Mouse (Mus musculus) intestine, embryonic 16.5 days (tissue): ENCODE measurements at regions not wholly inside any gene's neighbourhood (a gene's known extent, or its start where the extent isn't known, plus 50 kb on each side); places are given as distances from the start of the nearest gene placed in this dataset.
A peak's percentile ranks its signal among the peaks of the same experiment; 100 is the strongest.

Experiments
- ATAC-seq: fragments of 200-750 bp; cut with Nextera tagmentation; 2 replicates; pipeline ENCODE4 v1.8.0; 2017; ENCODE audit warnings: moderate TSS enrichment, moderate library complexity
- H3K27ac ChIP-seq: fragments of 300-500 bp; sonication (generic); 2 replicates; pipeline ENCODE4 v1.5.1; 2014; ENCODE audit warnings: mild to moderate bottlenecking, low read length
- H3K27me3 ChIP-seq: fragments of 300-500 bp; sonication (generic); replicated peaks from 2 replicates; pipeline ENCODE4 v1.6.1; 2014; ENCODE audit warnings: low read length, control low read depth, mixed read lengths; ENCODE audit not compliant: control insufficient read depth, insufficient read depth
- H3K36me3 ChIP-seq: fragments of 300-500 bp; sonication (generic); 2 replicates; pipeline ENCODE4 v1.6.1; 2014; ENCODE audit warnings: low read length, control low read depth; ENCODE audit not compliant: control insufficient read depth, insufficient read depth
- H3K4me1 ChIP-seq: fragments of 300-500 bp; sonication (generic); 2 replicates; pipeline ENCODE4 v1.6.1; 2014; ENCODE audit warnings: low read length, control low read depth, mixed read lengths; ENCODE audit not compliant: control insufficient read depth, insufficient read depth
- H3K4me2 ChIP-seq: fragments of 300-500 bp; sonication (generic); 2 replicates; pipeline ENCODE4 v1.6.1; 2014; ENCODE audit warnings: low read depth, low read length, control low read depth
- H3K4me3 ChIP-seq: fragments of 300-500 bp; sonication (generic); 2 replicates; pipeline ENCODE4 v1.5.1; 2014; ENCODE audit warnings: mild to moderate bottlenecking, low read length
- H3K9ac ChIP-seq: fragments of 300-500 bp; sonication (generic); 2 replicates; pipeline ENCODE4 v1.6.1; 2014; ENCODE audit warnings: low read depth, low read length
- H3K9me3 ChIP-seq: fragments of 300-500 bp; sonication (generic); 2 replicates; pipeline ENCODE4 v1.6.1; 2016; ENCODE audit warnings: low read length, control low read depth; ENCODE audit not compliant: control insufficient read depth
- WGBS: fragments of 180-500 bp; shearing (Covaris S2); extraction: QIAGEN DNeasy Blood & Tissue Kit; methylation state at CpG from one replicate; pipeline ENCODE4 v1.1.7; 2014; 5-methylcytosine and 5-hydroxymethylcytosine counted together

DNA sequence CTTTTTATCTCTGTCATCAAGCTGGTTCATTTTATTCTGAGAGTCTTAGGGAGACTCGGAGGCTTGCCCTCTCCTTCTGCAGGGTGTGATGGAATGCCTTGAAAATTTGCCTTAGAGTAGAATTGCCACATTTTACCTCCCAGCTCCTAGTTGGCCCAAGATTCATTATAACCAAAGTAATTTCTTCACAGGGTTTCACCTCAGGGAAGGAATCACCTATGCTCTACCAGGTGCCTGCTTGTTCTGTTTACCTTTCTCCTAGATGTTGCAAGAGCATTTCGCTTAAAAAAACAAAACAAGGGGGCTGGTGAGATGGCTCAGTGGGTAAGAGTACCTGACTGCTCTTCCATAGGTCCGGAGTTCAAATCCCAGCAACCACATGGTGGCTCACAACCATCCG is 134.8 kb downstream of the Plk2 start:
- 91% methylated on average over 4 of the region's 4 CpGs for WGBS
- Histone ChIP-seq H3K4me1 (no peaks in the 10 kb centered on the region), H3K9ac (no peak overlapping the region), H3K27ac (no peak overlapping the region), H3K4me3 (no peak overlapping the region), H3K9me3 (no peaks in the 10 kb centered on the region), H3K4me2 (no peak overlapping the region), H3K36me3 (no peaks in the 10 kb centered on the region), H3K27me3 (no peaks in the 10 kb centered on the region)
- ATAC-seq = no peak

DNA sequence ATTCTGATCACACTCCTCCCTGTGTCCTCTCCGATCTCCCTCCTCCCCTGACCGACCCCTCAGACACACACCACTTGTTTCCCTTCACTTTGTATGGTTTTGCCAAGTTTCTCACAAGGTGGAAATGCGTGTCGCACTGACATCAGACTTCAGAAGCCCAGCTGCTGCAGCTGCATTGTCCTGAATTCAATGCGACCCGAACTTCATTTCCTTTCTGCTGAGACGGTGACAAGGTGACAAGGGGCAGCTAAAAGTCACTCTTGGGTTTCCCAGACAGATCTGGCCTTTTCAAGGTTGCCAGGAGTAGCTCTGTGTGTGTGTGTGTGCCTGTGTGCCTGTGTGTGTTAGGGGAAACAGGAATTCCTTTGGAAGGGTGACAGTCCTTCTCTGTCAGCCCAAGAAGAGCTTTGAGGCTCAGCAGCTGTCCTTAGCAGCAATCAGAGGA is 139.5 kb downstream of the Plk2 start:
- Histone ChIP-seq H3K4me1 (no peaks in the 10 kb centered on the region), H3K9ac (no peak overlapping the region), H3K9me3 (no peaks in the 10 kb centered on the region), H3K27me3 (no peaks in the 10 kb centered on the region), H3K27ac (no peak overlapping the region), H3K36me3 (no peaks in the 10 kb centered on the region), H3K4me3 (no peak overlapping the region), H3K4me2 (no peak overlapping the region)
- no peak for ATAC-seq
- 39% methylated on average over 7 of the region's 7 CpGs for WGBS

DNA sequence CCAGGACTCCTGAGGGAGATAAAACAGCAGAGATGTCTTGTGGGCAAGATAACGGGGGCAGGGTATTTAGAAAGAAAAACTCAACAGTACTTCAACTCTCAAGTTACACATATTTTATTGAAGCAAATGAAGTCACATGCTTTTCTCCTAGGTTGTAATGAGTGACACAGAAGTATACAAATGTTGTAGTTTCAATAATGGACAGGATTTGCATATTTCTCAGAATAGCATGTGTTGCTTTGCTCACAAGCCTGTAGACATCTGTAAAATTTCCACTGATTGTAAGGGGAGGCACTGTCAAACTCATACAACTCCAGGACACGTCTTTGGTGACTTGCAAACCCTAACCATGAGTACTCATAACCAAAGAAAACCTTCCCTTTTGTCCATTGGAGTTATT is 140.9 kb downstream of the Plk2 start:
- WGBS = 78% methylated on average over 2 of the region's 2 CpGs
- Histone ChIP-seq H3K4me3 (no peak overlapping the region), H3K9me3 (no peaks in the 10 kb centered on the region), H3K9ac (no peak overlapping the region), H3K4me1 (no peaks in the 10 kb centered on the region), H3K4me2 (no peak overlapping the region), H3K27me3 (no peaks in the 10 kb centered on the region), H3K27ac (no peak overlapping the region), H3K36me3 (no peaks in the 10 kb centered on the region)
- ATAC-seq = no peak

DNA sequence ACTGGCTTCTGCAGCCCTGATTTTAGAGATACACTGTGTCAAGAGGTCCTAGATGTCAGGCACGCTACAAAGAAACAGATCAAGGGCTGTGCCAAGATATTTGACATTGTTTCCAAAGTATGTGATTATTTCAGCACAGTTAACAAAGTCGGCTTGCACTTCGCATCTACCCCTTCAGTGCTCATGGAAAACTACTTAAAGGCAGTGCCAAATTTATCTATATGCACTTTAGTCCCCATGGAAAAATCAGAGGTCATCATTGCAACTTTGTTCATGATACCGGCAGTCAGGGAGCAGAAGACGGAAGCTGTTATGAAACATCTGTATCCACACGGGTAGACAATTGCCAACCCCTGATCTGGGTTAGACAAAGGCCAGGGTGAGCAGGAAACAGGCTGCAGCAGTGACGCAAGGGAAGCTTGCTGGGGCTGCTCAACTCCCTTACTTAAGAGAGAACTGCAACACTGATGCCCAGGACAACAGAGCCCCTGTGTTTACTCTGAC is 143.2 kb downstream of the Plk2 start:
- H3K9me3 ChIP-seq = no peaks in the 10 kb centered on the region
- H3K4me2 ChIP-seq = no peak overlapping the region
- no peak overlapping the region for H3K4me3 ChIP-seq
- no peak overlapping the region for H3K9ac ChIP-seq
- no peak overlapping the region for H3K27ac ChIP-seq
- 48% methylated on average over 7 of the region's 7 CpGs for WGBS
- no peaks in the 10 kb centered on the region for H3K27me3 ChIP-seq
- no peaks in the 10 kb centered on the region for H3K36me3 ChIP-seq
- ATAC-seq = peak; percentile 70
- H3K4me1 ChIP-seq = no peaks in the 10 kb centered on the region

DNA sequence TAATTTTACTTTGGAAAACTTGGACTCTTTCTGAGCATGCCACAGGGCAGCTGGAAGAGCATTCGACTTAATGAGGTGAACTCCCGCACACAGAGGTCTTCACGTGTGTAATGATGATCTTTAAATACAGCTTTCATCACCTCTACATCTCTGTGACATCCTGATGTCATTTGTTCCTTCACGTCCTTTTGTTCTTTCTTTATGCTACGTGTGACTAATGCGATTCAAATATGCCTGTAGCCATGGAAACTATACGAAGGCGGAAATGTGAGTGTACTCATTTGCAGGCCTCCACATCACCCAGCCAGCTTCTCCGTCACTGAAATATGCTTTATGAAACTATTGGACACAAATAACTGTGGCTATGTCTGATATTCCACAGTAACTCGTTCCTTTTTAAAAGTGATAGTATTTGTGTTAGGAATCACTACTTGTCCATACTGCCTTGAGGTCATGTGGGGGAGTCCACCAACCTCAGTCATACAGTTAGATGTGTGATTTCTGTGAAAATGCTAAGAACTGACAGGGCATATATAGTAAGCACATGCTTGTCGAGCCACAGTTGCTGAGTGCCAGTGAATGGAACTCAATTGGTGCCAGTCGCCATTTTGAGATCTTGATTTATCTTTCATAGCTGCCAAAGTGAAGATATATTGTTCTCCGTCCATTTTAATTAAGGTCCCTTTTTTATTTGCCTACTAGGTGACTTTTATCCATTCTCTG is 145.9 kb downstream of the Plk2 start:
- no peaks in the 10 kb centered on the region for H3K36me3 ChIP-seq
- no peak overlapping the region for H3K9ac ChIP-seq
- H3K9me3 ChIP-seq = no peaks in the 10 kb centered on the region
- no peak for ATAC-seq
- WGBS = 82% methylated on average over 13 of the region's 13 CpGs
- H3K4me3 ChIP-seq = no peak overlapping the region
- H3K4me1 ChIP-seq = no peaks in the 10 kb centered on the region
- no peak overlapping the region for H3K4me2 ChIP-seq
- H3K27ac ChIP-seq = no peak overlapping the region
- H3K27me3 ChIP-seq = no peaks in the 10 kb centered on the region

DNA sequence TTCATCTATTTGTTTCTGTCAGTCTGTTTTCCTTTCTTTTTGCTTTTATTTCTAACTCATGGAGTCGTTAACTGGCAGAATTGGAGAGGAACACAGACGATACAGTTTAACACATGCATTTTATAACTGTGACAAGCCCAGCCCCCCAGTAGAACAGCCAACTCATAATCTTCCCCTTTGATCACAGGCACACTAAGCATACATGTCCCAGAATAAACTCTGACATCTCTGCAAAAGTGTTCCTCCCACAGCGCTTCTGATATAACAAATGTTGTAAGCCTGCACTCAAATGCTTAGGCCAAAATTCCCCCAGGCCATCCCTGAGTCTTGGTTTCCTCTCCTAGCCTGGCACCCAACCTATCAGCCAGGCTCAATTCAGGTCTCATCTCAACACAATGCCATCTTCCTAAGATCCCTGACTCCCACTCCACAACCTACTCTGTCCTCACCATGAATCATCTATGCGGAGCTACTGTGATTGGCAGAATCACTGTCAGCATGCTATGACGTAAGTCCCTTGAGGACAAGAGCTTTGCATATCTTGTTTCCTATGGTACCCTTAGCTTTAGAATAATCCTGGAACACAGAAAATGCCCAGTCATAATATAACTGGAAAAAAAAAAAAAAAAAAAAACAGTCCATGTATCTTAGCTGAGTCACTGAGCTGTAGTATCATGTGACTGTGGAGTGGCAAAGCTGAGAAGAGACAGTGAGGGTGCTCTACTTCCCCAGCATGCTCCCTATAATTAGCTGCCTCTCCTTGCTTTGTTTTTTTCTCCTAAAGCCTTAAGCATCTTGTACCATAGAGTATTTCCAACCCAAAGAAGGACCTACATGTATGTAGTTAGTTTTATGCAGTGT is 146.7 kb downstream of the Plk2 start:
- Histone ChIP-seq H3K27ac (no peak overlapping the region), H3K4me1 (no peaks in the 10 kb centered on the region), H3K4me2 (no peak overlapping the region), H3K9ac (no peak overlapping the region), H3K4me3 (no peak overlapping the region), H3K9me3 (no peaks in the 10 kb centered on the region), H3K36me3 (no peaks in the 10 kb centered on the region), H3K27me3 (no peaks in the 10 kb centered on the region)
- 82% methylated on average over 5 of the region's 5 CpGs for WGBS
- no peak for ATAC-seq

DNA sequence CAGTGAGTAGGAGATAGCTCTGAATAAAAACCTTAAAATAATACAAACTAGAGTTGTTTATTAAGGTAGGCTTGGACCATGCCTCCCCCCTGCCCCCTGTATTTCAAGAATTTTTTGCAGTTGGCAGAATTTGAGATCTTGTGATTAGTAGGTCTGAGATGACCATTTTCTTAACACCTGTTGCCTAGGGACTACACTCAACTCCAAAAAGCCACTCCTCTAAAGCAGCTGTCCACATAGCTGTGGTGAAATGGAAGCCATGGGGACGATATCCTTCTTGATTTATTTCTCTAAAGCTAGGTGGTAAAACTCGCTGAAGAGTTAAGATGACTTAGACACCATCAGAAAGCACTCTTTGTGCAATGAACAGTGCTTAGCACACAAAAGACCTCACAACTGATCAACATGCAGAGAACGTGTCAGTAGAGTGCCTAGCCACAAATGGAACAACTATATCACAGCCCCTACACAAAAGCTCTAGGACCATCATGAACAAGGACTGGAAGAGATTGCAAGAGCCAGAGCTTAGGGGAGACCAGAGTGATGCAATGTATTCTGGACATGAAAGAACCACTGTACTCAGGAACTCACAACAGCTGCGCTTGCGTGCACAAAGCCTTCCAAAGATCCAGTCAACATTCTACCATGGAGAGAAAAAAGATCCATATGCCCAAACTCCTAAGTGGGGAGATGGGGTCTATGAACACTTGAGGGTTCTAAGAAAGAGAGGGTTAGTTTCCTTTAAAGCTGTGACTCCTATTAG is 147.6 kb downstream of the Plk2 start:
- WGBS = 91% methylated on average over 5 of the region's 5 CpGs
- ATAC-seq = no peak
- H3K36me3 ChIP-seq = no peaks in the 10 kb centered on the region
- H3K27me3 ChIP-seq = no peaks in the 10 kb centered on the region
- no peaks in the 10 kb centered on the region for H3K4me1 ChIP-seq
- no peak overlapping the region for H3K4me3 ChIP-seq
- no peaks in the 10 kb centered on the region for H3K9me3 ChIP-seq
- no peak overlapping the region for H3K4me2 ChIP-seq
- H3K9ac ChIP-seq = no peak overlapping the region
- no peak overlapping the region for H3K27ac ChIP-seq

DNA sequence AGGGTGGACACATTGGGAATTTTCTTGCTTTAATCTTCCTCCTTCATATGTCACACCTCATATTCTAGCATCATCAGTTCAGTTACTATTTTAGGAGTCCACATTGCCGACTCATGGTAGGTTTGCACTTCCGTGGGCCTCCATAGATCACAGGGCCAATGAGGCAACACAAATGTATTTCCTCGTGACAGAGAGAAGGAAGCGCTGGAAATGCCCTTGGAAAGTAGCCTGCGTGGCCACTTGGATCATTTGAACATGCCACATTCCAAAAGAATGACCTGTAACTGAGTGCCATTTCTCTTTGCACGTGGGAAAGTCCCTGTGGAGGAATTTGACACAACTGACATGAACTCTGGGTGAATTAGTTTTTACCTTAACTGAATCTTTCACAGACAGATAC is 150.6 kb downstream of the Plk2 start:
- Histone ChIP-seq H3K27ac (no peak overlapping the region), H3K4me2 (no peak overlapping the region), H3K9me3 (no peaks in the 10 kb centered on the region), H3K36me3 (no peaks in the 10 kb centered on the region), H3K27me3 (no peaks in the 10 kb centered on the region), H3K4me3 (no peak overlapping the region), H3K4me1 (no peaks in the 10 kb centered on the region), H3K9ac (no peak overlapping the region)
- no peak for ATAC-seq
- 66% methylated on average over 6 of the region's 6 CpGs for WGBS
